Mouse (Mus musculus): Measurements from ENCODE around the gene Plekhm3.
A peak's percentile ranks its signal among the peaks of the same experiment; 100 is the strongest.

Plekhm3 gene

GRCm38 (mm10) chr1:64880613-64881012, 76.0 kb downstream of the Plekhm3 start:
- no peak for DNase-seq (ENCODE audit: extremely low read depth, insufficient read length, low spot score)

- no peak for DNase-seq (ENCODE audit: extremely low read depth, insufficient read length, low spot score)
These were observed 77.8 kb downstream of the Plekhm3 start for GRCm38 (mm10) chr1:64878795-64879240.

- DNase-seq (ENCODE audit: extremely low read depth, insufficient read length, low spot score) = no peak
These were observed 80.3 kb downstream of the Plekhm3 start for GRCm38 (mm10) chr1:64876276-64876675.

GRCm38 (mm10) chr1:64875712-64876111, 80.9 kb downstream of the Plekhm3 start:
- no peak for DNase-seq (ENCODE audit: extremely low read depth, insufficient read length, low spot score)

GRCm38 (mm10) chr1:64875156-64875555, 81.5 kb downstream of the Plekhm3 start:
- DNase-seq (ENCODE audit: extremely low read depth, insufficient read length, low spot score) = no peak

GRCm38 (mm10) chr1:64871956-64872355, 84.7 kb downstream of the Plekhm3 start:
- no peak for DNase-seq (ENCODE audit: extremely low read depth, insufficient read length, low spot score)

- DNase-seq (ENCODE audit: extremely low read depth, insufficient read length, low spot score) = no peak
These were observed 88.9 kb downstream of the Plekhm3 start for GRCm38 (mm10) chr1:64867684-64868083.

GRCm38 (mm10) chr1:64866140-64866539, 90.5 kb downstream of the Plekhm3 start:
- DNase-seq (ENCODE audit: extremely low read depth, insufficient read length, low spot score) = no peak

GRCm38 (mm10) chr1:64860235-64860920, 96.2 kb downstream of the Plekhm3 start:
- DNase-seq (ENCODE audit: extremely low read depth, insufficient read length, low spot score) = no peak

GRCm38 (mm10) chr1:64859826-64860225, 96.8 kb downstream of the Plekhm3 start:
- no peak for DNase-seq (ENCODE audit: extremely low read depth, insufficient read length, low spot score)

- DNase-seq (ENCODE audit: extremely low read depth, insufficient read length, low spot score) = no peak
These were observed 101.8 kb downstream of the Plekhm3 start for GRCm38 (mm10) chr1:64854835-64855234.

GRCm38 (mm10) chr1:64853738-64854730, 102.6 kb downstream of the Plekhm3 start:
- no peak for DNase-seq (ENCODE audit: extremely low read depth, insufficient read length, low spot score)

- DNase-seq (ENCODE audit: extremely low read depth, insufficient read length, low spot score) = no peak
These were observed 103.4 kb downstream of the Plekhm3 start for GRCm38 (mm10) chr1:64853244-64853643.

- DNase-seq (ENCODE audit: extremely low read depth, insufficient read length, low spot score) = peak; percentile 43
These were observed 104.4 kb downstream of the Plekhm3 start for GRCm38 (mm10) chr1:64852272-64852671.

GRCm38 (mm10) chr1:64850345-64850744, 106.3 kb downstream of the Plekhm3 start:
- no peak for DNase-seq (ENCODE audit: extremely low read depth, insufficient read length, low spot score)

GRCm38 (mm10) chr1:64848996-64849395, 107.6 kb downstream of the Plekhm3 start:
- no peak for DNase-seq (ENCODE audit: extremely low read depth, insufficient read length, low spot score)

GRCm38 (mm10) chr1:64848081-64848480, 108.5 kb downstream of the Plekhm3 start:
- no peak for DNase-seq (ENCODE audit: extremely low read depth, insufficient read length, low spot score)

- DNase-seq (ENCODE audit: extremely low read depth, insufficient read length, low spot score) = no peak
These were observed 109.1 kb downstream of the Plekhm3 start for GRCm38 (mm10) chr1:64847565-64847964.

GRCm38 (mm10) chr1:64844978-64845377, 111.6 kb downstream of the Plekhm3 start:
- DNase-seq (ENCODE audit: extremely low read depth, insufficient read length, low spot score) = no peak

- no peak for DNase-seq (ENCODE audit: extremely low read depth, insufficient read length, low spot score)
These were observed 112.6 kb downstream of the Plekhm3 start for GRCm38 (mm10) chr1:64843900-64844616.

GRCm38 (mm10) chr1:64840930-64841329, 115.7 kb downstream of the Plekhm3 start:
- DNase-seq (ENCODE audit: extremely low read depth, insufficient read length, low spot score) = no peak
